8 mouse cellular contexts compared by ENCODE assay signal in genomic region chr4:141957740-141958139, GRCm38 (mm10). TPM values are rescaled to one million over a fixed set of nuclear protein-coding genes. Genes with fewer than 3 reads are reported as not detected.
DNase-seq lines count a peak whose midpoint lies in the region; ATAC-seq lines count a peak whose summit lies in the region.

No protein-coding gene starts in this region.

- peak; percentile 49 for ATAC-seq in kidney, embryonic 15.5 days (replicated peaks; ENCODE audit: low FRiP score)
- ATAC-seq in forebrain, embryonic 12.5 days (ENCODE audit: low FRiP score): peak; percentile 33; the same call in 1 of the 2 replicates
- ATAC-seq in neural tube, embryonic 14.5 days (ENCODE audit: low read depth): peak; percentile 39; the same call in 1 of the 2 replicates
- ATAC-seq in inflammation-experienced regulatory T-cells, adult 6 months: no peak

- no peak overlapping the region for H3K4me3 ChIP-seq in kidney, embryonic 15.5 days (replicated peaks)
- H3K4me3 ChIP-seq in forebrain, embryonic 12.5 days (replicated peaks): no peak overlapping the region
- no peak overlapping the region for H3K4me3 ChIP-seq in neural tube, embryonic 14.5 days (ENCODE audit: low read depth, low read length)

- H3K27me3 ChIP-seq in kidney, embryonic 15.5 days: no peaks in the 10 kb centered on the region
- peaks cover 3% of the 10 kb centered on the region; the same call in 1 of the 2 replicates for H3K27me3 ChIP-seq in forebrain, embryonic 12.5 days
- no peaks in the 10 kb centered on the region for H3K27me3 ChIP-seq in neural tube, embryonic 14.5 days (ENCODE audit: control insufficient read depth, insufficient read depth, low read length)

- no peaks in the 10 kb centered on the region for H3K36me3 ChIP-seq in kidney, embryonic 15.5 days
- no peaks in the 10 kb centered on the region for H3K36me3 ChIP-seq in forebrain, embryonic 12.5 days (replicated peaks)
- H3K36me3 ChIP-seq in neural tube, embryonic 14.5 days (ENCODE audit: control insufficient read depth, insufficient read depth, low read length): no peaks in the 10 kb centered on the region

- peak overlapping the region; percentile 41 for H3K4me2 ChIP-seq in kidney, embryonic 15.5 days
- 0 out of 2 replicates have a peak overlapping the region, but pooled peaks have one; percentile 4 for H3K4me2 ChIP-seq in forebrain, embryonic 12.5 days
- no peak overlapping the region; the same call in 1 of the 2 replicates for H3K4me2 ChIP-seq in neural tube, embryonic 14.5 days (ENCODE audit: low read depth, low read length)

- H3K4me1 ChIP-seq in kidney, embryonic 15.5 days: peaks cover 42% of the 10 kb centered on the region
- peaks cover 8% of the 10 kb centered on the region; the same call in 1 of the 2 replicates for H3K4me1 ChIP-seq in forebrain, embryonic 12.5 days
- H3K4me1 ChIP-seq in neural tube, embryonic 14.5 days (ENCODE audit: control insufficient read depth, insufficient read depth, low read length): no peaks in the 10 kb centered on the region

- H3K27ac ChIP-seq in kidney, embryonic 15.5 days: no peak overlapping the region
- no peak overlapping the region for H3K27ac ChIP-seq in forebrain, embryonic 12.5 days
- H3K27ac ChIP-seq in neural tube, embryonic 14.5 days (ENCODE audit: low read depth, low read length): no peak overlapping the region

- peaks cover 3% of the 10 kb centered on the region; the same call in 1 of the 2 replicates for H3K9me3 ChIP-seq in kidney, embryonic 15.5 days (replicated peaks)
- peaks cover 9% of the 10 kb centered on the region for H3K9me3 ChIP-seq in forebrain, embryonic 12.5 days
- H3K9me3 ChIP-seq in neural tube, embryonic 14.5 days (ENCODE audit: control insufficient read depth, low read length): peaks cover 5% of the 10 kb centered on the region; the same call in 1 of the 2 replicates

- 22% methylated on average over 11 of the region's 11 CpGs for WGBS in kidney, embryonic 15.5 days
- WGBS in forebrain, embryonic 12.5 days: 35% methylated on average over 11 of the region's 11 CpGs
- WGBS in neural tube, embryonic 14.5 days: 34% methylated on average over 11 of the region's 11 CpGs

- H3K9ac ChIP-seq in kidney, embryonic 15.5 days: no peak overlapping the region
- H3K9ac ChIP-seq in forebrain, embryonic 12.5 days: no peak overlapping the region
- no peak overlapping the region for H3K9ac ChIP-seq in neural tube, embryonic 14.5 days (replicated peaks; ENCODE audit: low read depth, low read length)

- DNase-seq in kidney, adult 8-10 months: no peak
- peak; percentile 43 to 49 for DNase-seq in kidney, postnatal 4 days
- no peak for DNase-seq in retina, postnatal 1 day
- no peak for DNase-seq in Muller cell, postnatal 12 days (ENCODE audit: inconsistent ontology term)

RNA-seq across cellular contexts. Expression of gene Fhad1, which starts 57.1 kb away (rescaled TPM):
- polyA plus RNA-seq in kidney, embryonic 15.5 days (2015; fragmentation: Nextera tagmentation; extraction: Ambion mirVana): 0.87 and 1.4 TPM in 2 replicates
- polyA plus RNA-seq in forebrain, embryonic 12.5 days (2016; fragmentation: Nextera tagmentation; extraction: Ambion mirVana): 1.1 and 1.6 TPM in 2 replicates
- 4.7 and 5.2 TPM in 2 replicates for polyA plus RNA-seq in neural tube, embryonic 14.5 days (2014; fragmentation: Nextera tagmentation; extraction: Ambion mirVana)
- polyA plus RNA-seq in inflammation-experienced regulatory T-cells, adult 6 months (2017; shearing (Covaris generic)): 1 to 10 TPM in 2 of 3 experiments, not detected in 1; 2.2 to 2.6 TPM

Comparison
In these comparisons a context has a peak if more than half of its experiments do, and no peak if none do; other contexts are left out.
1. DNase-seq: peak in kidney, postnatal 4 days (2 of 2); none in kidney, adult 8-10 months (0 of 2), retina, postnatal 1 day (single experiment) and Muller cell, postnatal 12 days (single experiment).